Mouse (Mus musculus) stomach, postnatal 0 days (tissue): ENCODE measurements around the gene H2-Q4. TPM values are rescaled to one million over a fixed set of nuclear protein-coding genes. Genes with fewer than 3 reads are reported as not detected.
"Not testable (repeated sequence)": the region's sequence is repeated elsewhere in the genome, so short reads cannot be mapped to it uniquely, and the experiment has no call there.

ENCODE experiments used
- ATAC-seq: fragments of 200-750 bp; cut with Nextera tagmentation; 2 replicates; pipeline ENCODE4 v1.8.0; 2017; ENCODE audit not compliant: low FRiP score, low TSS enrichment
- DNase-seq: peaks from one replicate; pipeline ENCODE4 v3.0.0-alpha.2; 2016; ENCODE audit warnings: low spot score
- H3K27ac ChIP-seq: fragments of 300-500 bp; sonication (generic); replicated peaks from 2 replicates; pipeline ENCODE4 v1.5.1; 2014; ENCODE audit warnings: mild to moderate bottlenecking, control low read depth
- H3K27me3 ChIP-seq: fragments of 300-500 bp; sonication (generic); 2 replicates; pipeline ENCODE4 v1.6.1; 2014; ENCODE audit warnings: low read length; ENCODE audit not compliant: control insufficient read depth, insufficient read depth
- H3K36me3 ChIP-seq: fragments of 300-500 bp; sonication (generic); 2 replicates; pipeline ENCODE4 v1.6.1; 2014; ENCODE audit warnings: low read length, mixed read lengths; ENCODE audit not compliant: control insufficient read depth, insufficient read depth
- H3K4me1 ChIP-seq: fragments of 300-500 bp; sonication (generic); replicated peaks from 2 replicates; pipeline ENCODE4 v1.6.1; 2014; ENCODE audit warnings: antibody characterized with exemption; ENCODE audit not compliant: control insufficient read depth, insufficient read depth
- H3K4me2 ChIP-seq: fragments of 300-500 bp; sonication (generic); replicated peaks from 2 replicates; pipeline ENCODE4 v1.6.1; 2014; ENCODE audit warnings: low read depth, mild to moderate bottlenecking, control low read depth, moderate library complexity
- H3K4me3 ChIP-seq: fragments of 300-500 bp; sonication (generic); 2 replicates; pipeline ENCODE4 v1.5.1; 2014; ENCODE audit warnings: low read depth, low read length, control low read depth
- H3K9ac ChIP-seq: fragments of 300-500 bp; sonication (generic); 2 replicates; pipeline ENCODE4 v1.6.1; 2014; ENCODE audit warnings: mild to moderate bottlenecking, low read length, control low read depth, mixed read lengths
- H3K9me3 ChIP-seq: fragments of 300-500 bp; sonication (generic); 2 replicates; pipeline ENCODE4 v1.6.1; 2016; ENCODE audit warnings: low read length; ENCODE audit not compliant: control insufficient read depth
- CTCF ChIP-seq: IDR thresholded peaks from 2 replicates; pipeline ENCODE4 v1.5.1; 2016; ENCODE audit warnings: antibody characterized with exemption, low read depth, mild to moderate bottlenecking, moderate library complexity
- EP300 ChIP-seq: optimal IDR thresholded peaks from 2 replicates; pipeline ENCODE3; 2016; ENCODE audit warnings: antibody characterized with exemption
- WGBS: fragments of 180-500 bp; shearing (Covaris S2); extraction: QIAGEN DNeasy Blood & Tissue Kit; methylation state at CpG from one replicate; pipeline ENCODE4 v1.1.7; 2014; 5-methylcytosine and 5-hydroxymethylcytosine counted together
- polyA plus RNA-seq: library from polyadenylated mRNA; unstranded; fragments of >200 nt; fragmentation: Nextera tagmentation; extraction: Ambion mirVana; gene quantifications from 2 replicates; pipeline ENCODE4 v1.2.1, GENCODE M21; 2015

The H2-Q4 gene
- polyA plus RNA-seq, 1 experiment from 2014 or later, result 2.7 TPM

DNA sequence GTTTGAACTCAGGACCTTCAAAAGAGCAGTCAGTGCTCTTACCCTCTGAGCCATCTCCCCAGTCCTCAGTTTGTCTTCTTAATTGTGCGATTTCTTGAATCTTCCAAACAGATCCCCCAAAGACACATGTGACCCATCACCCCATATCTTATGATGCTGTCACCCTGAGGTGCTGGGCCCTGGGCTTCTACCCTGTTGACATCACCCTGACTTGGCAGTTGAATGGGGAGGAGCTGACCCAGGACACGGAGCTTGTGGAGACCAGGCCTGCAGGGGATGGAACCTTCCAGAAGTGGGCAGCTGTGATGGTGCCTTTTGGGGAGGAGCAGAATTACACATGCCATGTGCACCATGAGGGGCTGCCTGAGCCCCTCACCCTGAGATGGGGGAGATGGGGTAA is 17.5 kb downstream of the H2-Q4 start:
- H3K9ac ChIP-seq, H3K4me3 ChIP-seq, H3K27ac ChIP-seq, H3K9me3 ChIP-seq, H3K36me3 ChIP-seq, H3K4me1 ChIP-seq, H3K27me3 ChIP-seq, DNase-seq, ATAC-seq, H3K4me2 ChIP-seq: not testable (repeated sequence)
- 87% methylated on average over 2 of the region's 2 CpGs for WGBS

DNA sequence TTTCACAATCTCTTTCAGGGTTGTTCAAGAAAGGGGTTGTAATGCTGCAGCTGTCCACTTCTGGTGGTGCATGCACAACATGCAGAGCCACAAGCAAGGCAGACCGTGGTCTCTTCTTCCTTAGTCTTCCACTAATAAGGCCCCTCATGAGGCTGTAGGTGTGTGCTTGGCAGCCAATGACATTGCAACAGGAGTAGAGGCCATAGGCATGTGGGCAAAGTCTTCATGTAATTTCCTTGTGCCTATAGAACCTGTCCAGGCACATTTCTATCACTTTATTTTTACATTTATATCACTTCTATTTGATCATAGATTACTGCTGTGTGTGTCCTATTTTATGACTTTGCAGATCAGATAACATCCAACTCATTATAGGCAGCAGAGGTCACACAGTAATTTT is 33.6 kb downstream of the H2-Q4 start:
- H3K9me3 ChIP-seq, H3K27me3 ChIP-seq, H3K4me3 ChIP-seq, H3K4me2 ChIP-seq, ATAC-seq, H3K27ac ChIP-seq, H3K36me3 ChIP-seq, H3K9ac ChIP-seq, H3K4me1 ChIP-seq, DNase-seq: not testable (repeated sequence)
- no CpG with 5 or more reads among the region's 1 CpGs for WGBS

DNA sequence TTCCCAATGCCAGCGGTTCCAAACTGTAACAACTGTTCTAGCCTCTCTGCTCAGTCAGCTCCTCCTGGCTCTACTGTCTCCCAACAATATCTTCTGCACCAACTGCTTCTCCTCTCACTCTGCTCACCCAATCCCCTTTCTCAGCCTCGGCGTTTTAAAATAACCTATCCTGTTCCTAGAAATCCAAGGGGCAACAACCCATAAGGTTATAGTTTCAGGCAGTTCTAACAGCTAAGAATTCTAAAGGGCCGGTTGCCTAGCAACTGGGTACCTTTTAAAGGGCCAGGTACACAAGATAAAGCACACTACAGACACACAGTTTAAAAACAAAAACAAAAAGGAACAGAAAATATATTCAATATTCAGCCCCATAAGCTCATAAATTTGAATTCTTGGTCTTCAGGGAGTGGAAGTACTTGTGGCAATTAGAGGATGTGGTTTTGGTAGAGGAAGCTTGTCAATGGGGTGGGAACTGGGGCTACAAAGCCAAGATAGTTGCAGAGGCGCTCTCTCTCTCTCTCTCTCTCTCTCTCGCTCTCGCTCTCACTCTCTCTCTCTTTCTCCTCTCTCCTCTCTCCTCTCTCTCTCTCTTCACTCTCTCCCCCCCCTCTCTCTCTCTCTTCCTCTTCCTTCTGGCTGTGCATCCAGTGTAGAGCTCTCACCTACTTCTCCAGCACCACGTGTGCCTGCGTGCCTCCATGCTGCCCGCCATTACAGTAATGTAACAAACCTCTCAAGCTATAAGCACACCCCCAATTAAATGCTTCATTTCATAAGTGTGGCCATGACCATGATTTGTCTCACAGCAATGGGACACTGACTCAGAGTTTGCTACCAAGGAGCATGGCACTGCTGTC is 36.1 kb downstream of the H2-Q4 start:
- not testable (repeated sequence) for DNase-seq, H3K27ac ChIP-seq, H3K4me1 ChIP-seq, ATAC-seq, H3K4me3 ChIP-seq, H3K4me2 ChIP-seq, H3K9ac ChIP-seq, H3K9me3 ChIP-seq, H3K27me3 ChIP-seq, H3K36me3 ChIP-seq
- 83% methylated on average over 3 of the region's 10 CpGs for WGBS

DNA sequence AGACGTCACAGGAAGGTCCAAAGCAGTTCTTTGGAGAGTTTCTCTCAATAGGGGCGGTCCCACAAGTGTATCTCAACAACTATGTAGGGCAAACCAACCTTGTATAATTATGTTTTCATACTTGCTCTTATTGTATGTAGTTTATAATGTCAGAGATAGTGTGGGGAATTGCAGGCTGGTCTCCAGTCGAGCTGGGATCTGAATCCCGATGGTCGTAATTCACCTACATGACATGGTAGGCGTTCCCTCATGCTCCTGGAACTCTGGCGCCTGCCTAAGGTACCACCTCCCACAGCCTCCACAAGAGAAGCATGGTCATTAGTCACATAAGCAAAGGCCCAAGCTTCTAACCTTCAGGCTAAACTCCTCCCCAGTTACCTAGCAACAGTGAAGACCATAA is 39.4 kb downstream of the H2-Q4 start:
- H3K9me3 ChIP-seq, result no peaks in the 10 kb centered on the region

DNA sequence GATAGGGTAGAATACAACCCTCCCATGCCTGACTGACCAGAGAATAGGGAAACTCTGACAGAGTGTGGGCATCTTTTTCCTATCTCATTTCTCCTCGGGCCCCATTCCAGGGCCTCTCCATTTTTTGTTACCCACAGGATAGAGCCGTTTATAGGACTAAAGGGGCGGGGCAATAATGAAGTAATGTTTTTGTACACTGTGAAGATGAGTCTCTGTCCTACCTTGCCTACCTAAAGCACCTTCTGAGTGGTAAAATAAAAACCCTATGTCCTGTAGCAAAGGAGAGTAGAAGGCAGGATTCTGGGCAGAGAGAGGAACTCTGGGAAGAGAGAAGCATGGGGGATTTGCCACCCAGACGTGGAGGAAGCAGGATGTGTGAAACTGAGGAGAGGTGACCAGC is 40.1 kb downstream of the H2-Q4 start:
- H3K9ac ChIP-seq, H3K27ac ChIP-seq, ATAC-seq, H3K36me3 ChIP-seq, H3K4me1 ChIP-seq, H3K4me3 ChIP-seq, H3K9me3 ChIP-seq, H3K27me3 ChIP-seq, H3K4me2 ChIP-seq, DNase-seq: not testable (repeated sequence)
- WGBS, result 59% methylated on average over 4 of the region's 4 CpGs

More for the DNA sequence above, 39.4 kb downstream of the H2-Q4 start:
- 63% methylated on average over 7 of the region's 7 CpGs for WGBS
- Histone ChIP-seq H3K27me3 (no peaks in the 10 kb centered on the region), H3K36me3 (no peaks in the 10 kb centered on the region), H3K27ac (no peak overlapping the region), H3K4me3 (no peak overlapping the region), H3K9ac (no peak overlapping the region), H3K4me1 (no peaks in the 10 kb centered on the region), H3K4me2 (no peak overlapping the region)
- DNase-seq (no peak), ATAC-seq (no peak)
- no peak for TF ChIP-seq CTCF
- no peak for TF ChIP-seq EP300

DNA sequence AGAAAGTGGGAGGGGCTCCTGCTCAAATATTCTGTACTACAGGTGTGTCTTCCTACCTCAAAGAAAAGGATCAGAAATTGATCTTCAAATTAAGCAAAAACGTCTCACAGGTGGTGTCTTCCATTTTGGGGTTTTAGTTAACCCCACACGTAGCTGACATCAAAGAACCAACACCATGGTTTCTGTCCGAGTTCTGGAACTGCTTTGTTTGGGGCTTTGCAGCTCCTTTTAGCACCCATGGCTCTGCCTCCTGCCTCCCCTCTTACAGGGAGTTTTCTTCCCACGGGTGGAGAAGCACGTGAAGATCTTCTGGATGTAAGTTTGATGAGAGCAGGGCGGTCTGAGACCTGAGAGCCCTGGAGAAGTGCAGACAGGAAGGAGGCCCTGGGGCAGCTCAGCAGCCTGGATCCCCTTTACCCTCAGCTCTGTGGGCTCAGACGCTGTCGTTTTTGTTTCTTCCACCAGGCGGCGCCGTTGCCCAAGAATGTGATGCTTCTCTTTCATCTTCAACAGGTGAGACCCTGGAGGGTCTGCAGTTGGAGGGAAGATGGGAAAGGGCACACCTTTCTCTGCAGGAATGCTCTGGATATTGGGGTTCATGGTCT is 40.9 kb downstream of the H2-Q4 start:
- 12% methylated on average over 11 of the region's 11 CpGs for WGBS
- not testable (repeated sequence) for H3K9ac ChIP-seq, H3K4me3 ChIP-seq, H3K9me3 ChIP-seq, H3K27ac ChIP-seq, ATAC-seq, H3K27me3 ChIP-seq, H3K4me2 ChIP-seq, H3K4me1 ChIP-seq, H3K36me3 ChIP-seq
- peak; percentile 77 for TF ChIP-seq CTCF
- DNase-seq, result peak; percentile 49

DNA sequence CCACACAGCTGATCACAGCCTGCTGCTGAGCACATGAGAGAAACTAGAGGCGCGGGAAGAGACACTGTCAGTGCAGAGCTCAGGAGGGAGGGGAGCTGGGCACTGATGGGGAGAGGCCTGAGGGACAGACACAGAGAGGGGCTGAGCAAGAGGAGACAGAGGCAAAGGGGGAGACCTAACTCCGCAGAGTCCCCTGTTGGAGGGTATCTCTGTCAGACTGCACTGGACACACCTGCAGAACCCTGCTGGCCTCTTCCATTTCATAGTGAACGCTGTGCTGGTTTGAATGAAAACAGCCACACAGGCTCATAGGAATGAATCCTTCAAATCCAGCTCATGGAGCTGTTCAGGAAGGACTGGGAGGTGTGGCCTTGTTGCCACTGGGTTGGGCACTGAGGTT is 41.9 kb downstream of the H2-Q4 start:
- H3K4me1 ChIP-seq, H3K4me3 ChIP-seq, H3K27ac ChIP-seq, H3K9me3 ChIP-seq, ATAC-seq, H3K27me3 ChIP-seq, H3K9ac ChIP-seq, H3K4me2 ChIP-seq, DNase-seq, H3K36me3 ChIP-seq: not testable (repeated sequence)
- WGBS, result 92% methylated on average over 4 of the region's 4 CpGs

DNA sequence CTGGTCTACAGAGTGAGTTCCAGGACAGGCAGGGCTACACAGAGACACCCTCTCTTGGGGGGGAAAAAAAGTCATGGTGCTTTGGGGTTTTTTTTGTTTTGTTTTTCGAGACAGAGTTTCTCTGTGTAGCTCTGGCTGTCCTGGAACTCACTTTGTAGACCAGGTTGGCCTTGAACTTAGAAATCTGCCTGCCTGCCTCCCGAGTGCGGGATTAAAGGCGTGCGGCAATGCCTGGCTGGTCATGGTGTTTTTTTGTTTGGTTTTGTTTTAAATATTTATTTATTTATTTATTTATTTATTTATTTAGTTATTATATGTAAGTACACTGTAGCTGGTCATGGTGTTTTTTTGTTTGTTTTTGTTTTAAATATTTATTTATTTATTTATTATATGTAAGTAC is 42.9 kb downstream of the H2-Q4 start:
- not testable (repeated sequence) for H3K4me2 ChIP-seq, H3K27me3 ChIP-seq, H3K9ac ChIP-seq, DNase-seq, H3K4me3 ChIP-seq, H3K4me1 ChIP-seq, H3K27ac ChIP-seq, H3K36me3 ChIP-seq, ATAC-seq, H3K9me3 ChIP-seq
- WGBS, result 93% methylated on average over 5 of the region's 5 CpGs
